Mouse (Mus musculus): ENCODE measurements around the gene Spa17.

Gene Spa17

DNA sequence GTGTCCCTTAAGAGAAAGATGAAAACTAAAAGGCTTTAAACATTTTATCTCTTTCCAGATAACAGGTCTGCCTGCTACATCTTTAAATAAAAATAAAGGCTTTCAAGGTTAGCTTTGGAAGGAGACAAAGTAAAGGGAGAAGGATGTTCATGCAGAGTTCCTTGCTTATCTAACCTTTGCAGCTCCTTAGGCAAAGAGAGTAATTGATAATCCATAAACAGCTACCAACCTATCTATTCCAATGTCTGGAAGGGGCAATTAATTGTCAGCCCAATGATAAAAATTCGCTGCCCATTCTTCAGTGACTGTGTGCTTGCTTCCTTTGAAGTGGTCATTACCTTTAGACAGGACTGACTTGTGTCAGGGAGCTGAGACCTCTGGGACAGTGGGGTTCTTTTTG lies 49.7 kb downstream of the Spa17 start:
- no peak for DNase-seq (ENCODE audit: low spot score in 2 of 2)

- no peak for DNase-seq (ENCODE audit: low spot score in 2 of 2)
These were observed 52.9 kb downstream of the Spa17 start for GRCm38 (mm10) chr9:37560617-37561016.

- no peak for DNase-seq (ENCODE audit: low spot score in 2 of 2)
These were observed 57.2 kb downstream of the Spa17 start for GRCm38 (mm10) chr9:37556366-37556765.

DNA sequence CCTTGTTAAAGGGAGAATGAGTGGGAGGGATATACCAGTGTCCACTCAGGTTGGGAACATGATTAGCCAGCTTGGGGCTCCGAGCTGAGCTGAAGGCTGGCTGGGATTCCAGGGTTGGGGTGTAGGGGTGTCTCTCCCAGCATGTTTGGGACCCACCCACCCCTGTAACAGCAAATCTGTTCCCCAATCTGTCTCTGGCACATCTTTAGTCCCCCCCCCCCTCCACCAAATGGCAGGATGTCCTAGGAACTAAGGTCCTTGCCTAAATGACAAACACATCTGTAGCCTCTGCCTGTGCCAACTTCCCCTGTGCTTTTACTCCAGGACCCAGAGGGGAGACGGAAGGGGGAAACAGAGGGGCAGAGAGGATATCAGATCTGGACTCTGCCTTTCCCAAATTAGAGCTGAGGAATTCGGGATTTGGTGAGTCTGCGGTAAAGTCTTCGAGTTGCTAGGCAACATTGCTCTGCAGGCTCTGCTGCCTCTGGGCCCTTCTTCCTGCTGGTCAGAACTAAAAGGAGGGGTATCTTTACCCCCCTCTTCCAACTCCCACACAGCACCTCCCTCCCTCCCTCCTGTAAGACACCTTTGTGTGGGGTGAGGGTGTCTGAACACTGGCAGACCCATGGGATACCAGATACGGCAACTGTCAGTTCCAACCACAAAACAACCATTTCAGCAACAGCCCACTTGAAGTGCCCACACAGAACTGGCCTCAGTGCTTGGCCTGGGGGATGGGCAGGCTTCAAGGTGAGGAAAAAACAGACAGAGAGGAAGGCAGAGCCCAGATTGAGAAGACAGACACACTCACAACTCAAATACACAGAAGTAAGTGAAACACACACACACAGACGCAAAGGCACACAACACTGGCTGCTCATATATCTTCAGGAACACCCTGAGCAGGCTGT lies 58.4 kb downstream of the Spa17 start, which contains the start of gene Siae:
Gene Siae (plus strand): TSS at position 861 of the 911 bp plus-strand sequence.
- DNase-seq (ENCODE audit: low spot score in 2 of 2) = no peak

DNA sequence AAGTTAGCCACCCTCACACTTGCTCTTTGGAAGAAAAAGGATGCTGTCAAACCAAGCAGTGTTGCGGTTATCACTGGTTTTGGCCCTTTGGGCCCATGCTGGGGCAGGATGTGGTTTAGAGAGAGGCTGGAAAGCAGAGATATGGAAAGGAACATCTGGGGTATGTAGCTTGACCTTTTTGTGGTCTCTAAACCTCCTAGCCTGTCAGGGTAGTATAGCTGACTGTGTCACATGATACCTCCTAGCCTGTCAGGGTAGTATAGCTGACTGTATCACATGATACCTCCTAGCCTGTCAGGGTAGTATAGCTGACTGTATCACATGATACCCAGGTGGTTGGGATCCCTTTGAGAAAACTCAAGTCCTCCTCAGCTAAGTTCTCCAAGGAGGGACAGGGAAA lies 59.2 kb downstream of the Spa17 start:
- DNase-seq (ENCODE audit: low spot score in 2 of 2) = peak; percentile 37 to 61

Data from natural killer cell, adult 2 months (primary cell).